Mouse (Mus musculus): ENCODE measurements around the gene Ksr2.

DNA sequence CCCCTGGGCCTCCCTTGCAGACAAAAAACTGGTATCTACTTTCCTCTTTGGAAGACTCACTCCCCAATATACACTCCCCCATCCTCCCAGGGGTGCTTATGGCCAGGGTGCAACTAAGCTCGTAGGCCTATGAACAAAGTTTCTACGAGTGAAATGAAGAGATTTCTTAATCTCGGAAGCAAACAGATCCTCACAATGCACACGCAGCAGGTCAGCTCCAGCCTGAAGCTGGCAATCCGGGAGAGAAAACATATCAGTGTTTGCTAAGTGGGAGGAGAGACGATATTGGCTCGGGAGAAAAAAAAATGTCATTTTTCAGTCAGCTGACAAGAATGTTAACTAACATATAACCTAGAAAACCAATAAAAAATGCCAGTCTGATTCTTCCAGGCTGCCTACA is 313.3 kb downstream of the Ksr2 start:
- TF ChIP-seq POLR2A (IDR thresholded peaks at IDR 0.05; ENCODE audit: low read depth, low read length) = no peak
- no peak for TF ChIP-seq CTCF (IDR thresholded peaks at IDR 0.05; ENCODE audit: extremely low read depth, insufficient read length, insufficient replicate concordance, low read depth, low read length)

All from small intestine, adult 2 months (tissue).